Mouse (Mus musculus) right cerebral cortex, postnatal 4 days (tissue): ENCODE results near the gene Gjc1.

Experiments used
- DNase-seq: peaks from one replicate; pipeline ENCODE4 v3.0.0-alpha.2; 2022

The Gjc1 gene

GRCm38 (mm10) chr11:102770662-102771435 lies 48.7 kb downstream of the Gjc1 start:
- DNase-seq, result no peak

GRCm38 (mm10) chr11:102769993-102770661 lies 49.4 kb downstream of the Gjc1 start:
- DNase-seq, result no peak

GRCm38 (mm10) chr11:102769141-102769540 lies 50.4 kb downstream of the Gjc1 start:
- DNase-seq, result no peak

- no peak for DNase-seq
Measured at GRCm38 (mm10) chr11:102767055-102767670, 52.3 kb downstream of the Gjc1 start.

- no peak for DNase-seq
Measured at GRCm38 (mm10) chr11:102765416-102765815, 54.1 kb downstream of the Gjc1 start.

- DNase-seq, result no peak
Measured at GRCm38 (mm10) chr11:102763009-102763767, 56.3 kb downstream of the Gjc1 start.

GRCm38 (mm10) chr11:102762248-102762647 lies 57.3 kb downstream of the Gjc1 start:
- DNase-seq, result no peak

GRCm38 (mm10) chr11:102761309-102762210 lies 57.9 kb downstream of the Gjc1 start, which contains the start of gene Adam11:
Adam11 (plus strand) TSS chr11:102761439.
- DNase-seq, result peak; percentile 64

GRCm38 (mm10) chr11:102760805-102761308 lies 58.6 kb downstream of the Gjc1 start:
- no peak for DNase-seq

GRCm38 (mm10) chr11:102758977-102759376 lies 60.5 kb downstream of the Gjc1 start:
- no peak for DNase-seq

- no peak for DNase-seq
Measured at GRCm38 (mm10) chr11:102755391-102755790, 64.1 kb downstream of the Gjc1 start.

- no peak for DNase-seq
Measured at GRCm38 (mm10) chr11:102754416-102754815, 65.1 kb downstream of the Gjc1 start.

- no peak for DNase-seq
Measured at GRCm38 (mm10) chr11:102753591-102754324, 65.7 kb downstream of the Gjc1 start.

GRCm38 (mm10) chr11:102752896-102753590 lies 66.5 kb downstream of the Gjc1 start:
- DNase-seq, result no peak

GRCm38 (mm10) chr11:102749712-102750111 lies 69.8 kb downstream of the Gjc1 start:
- no peak for DNase-seq
